30 mouse cellular contexts compared by ENCODE assay signal in the genomic region with DNA sequence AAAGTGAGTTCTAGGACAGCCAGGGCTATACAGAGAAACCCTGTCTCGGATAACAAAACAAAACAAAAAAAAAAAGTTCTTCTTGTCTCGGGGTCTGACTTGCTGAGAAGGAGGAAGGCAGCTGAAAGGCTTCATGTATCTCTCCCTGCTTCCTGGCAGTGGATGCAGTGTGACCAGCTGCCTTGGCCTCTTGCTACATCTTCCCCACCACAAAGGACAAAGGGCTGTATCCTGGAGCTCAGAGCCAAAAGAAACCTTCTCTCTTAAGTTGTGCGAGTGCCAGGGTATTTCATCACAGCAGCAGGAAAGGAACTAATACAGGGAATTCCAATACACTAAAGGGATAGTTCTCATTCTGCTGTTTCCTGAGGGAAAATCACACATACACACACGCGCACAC. TPM values are rescaled to one million over a fixed set of nuclear protein-coding genes. Genes with fewer than 3 reads are reported as not detected.
DNase-seq lines count a peak whose midpoint lies in the region; ATAC-seq and TF ChIP-seq lines count a peak whose summit lies in the region.
"Had no signal": no experiment of that assay in that cellular context is flagged by ENCODE, and none has a peak within 500 bp of the region (broad histone marks: within the 10 kb centered on the region; RNA-seq: fewer than 3 reads in every experiment).

No protein-coding gene starts in this region.

- no peak for TF ChIP-seq POLR2A in myocyte (IDR thresholded peaks at IDR 0.05; ENCODE audit: insufficient read length, low read depth)

- no peaks in the 10 kb centered on the region for H3K79me2 ChIP-seq in myocyte (ENCODE audit: control insufficient read depth, insufficient read depth)

- TF ChIP-seq CTCF in lung, postnatal 0 days (IDR thresholded peaks at IDR 0.05), result no peak

- no peak overlapping the region for H3K27ac ChIP-seq in lung, postnatal 0 days (ENCODE audit: low read length)
- H3K27ac ChIP-seq: embryonic facial prominence, embryonic 12.5 days; forebrain, embryonic 10.5 days; heart, embryonic 13.5 days; hindbrain, embryonic 10.5 days; hindbrain, embryonic 15.5 days; limb, embryonic 12.5 days; neural tube, embryonic 15.5 days; stomach, embryonic 15.5 days had no signal

- no peaks in the 10 kb centered on the region for H3K27me3 ChIP-seq in lung, postnatal 0 days (replicated peaks; ENCODE audit: insufficient read depth, low read length)
- H3K27me3 ChIP-seq in myocyte (ENCODE audit: control insufficient read depth, insufficient read depth, insufficient read length), result no peaks in the 10 kb centered on the region
- H3K27me3 ChIP-seq: heart, embryonic 13.5 days; hindbrain, embryonic 15.5 days; neural tube, embryonic 15.5 days; stomach, embryonic 15.5 days had no signal

- H3K4me2 ChIP-seq in lung, postnatal 0 days (replicated peaks; ENCODE audit: low read depth, low read length), result no peak overlapping the region
- no peak overlapping the region for H3K4me2 ChIP-seq in myocyte (ENCODE audit: low read depth)
- H3K4me2 ChIP-seq: embryonic facial prominence, embryonic 12.5 days; heart, embryonic 13.5 days; hindbrain, embryonic 15.5 days; limb, embryonic 12.5 days; liver, embryonic 11.5 days; neural tube, embryonic 15.5 days; stomach, embryonic 15.5 days had no signal

- no peak overlapping the region for H3K9ac ChIP-seq in lung, postnatal 0 days (replicated peaks; ENCODE audit: low read depth)
- H3K9ac ChIP-seq: embryonic facial prominence, embryonic 12.5 days; heart, embryonic 13.5 days; hindbrain, embryonic 15.5 days; limb, embryonic 12.5 days; liver, postnatal 0 days; neural tube, embryonic 15.5 days; stomach, embryonic 15.5 days had no signal

- H3K36me3 ChIP-seq in lung, postnatal 0 days (ENCODE audit: insufficient read depth, low read length), result no peaks in the 10 kb centered on the region
- H3K36me3 ChIP-seq in myocyte (ENCODE audit: control insufficient read depth, insufficient read depth), result no peaks in the 10 kb centered on the region
- H3K36me3 ChIP-seq: embryonic facial prominence, embryonic 12.5 days; forebrain, embryonic 10.5 days; heart, embryonic 13.5 days; hindbrain, embryonic 10.5 days; hindbrain, embryonic 15.5 days; limb, embryonic 12.5 days; neural tube, embryonic 15.5 days; stomach, embryonic 15.5 days had no signal

- ATAC-seq in lung, postnatal 0 days, result no peak
- 0 out of 2 replicates have a peak, but pooled peaks have one; percentile 46 for ATAC-seq in common myeloid progenitor, adult 5-6 weeks (replicated peaks; ENCODE audit: low read depth, poor library complexity, severe bottlenecking)
- no peak for ATAC-seq in CD4-positive, CD25-positive, alpha-beta regulatory T cell, adult 4 months
- ATAC-seq: forebrain, embryonic 16.5 days; inflammation-experienced regulatory T-cells, adult 6 months; liver, postnatal 0 days had no signal

- no peaks in the 10 kb centered on the region for H3K4me1 ChIP-seq in lung, postnatal 0 days (ENCODE audit: insufficient read depth, low read depth, low read length)
- H3K4me1 ChIP-seq: embryonic facial prominence, embryonic 12.5 days; limb, embryonic 12.5 days; stomach, embryonic 15.5 days had no signal

- no peak overlapping the region for H3ac ChIP-seq in myocyte (ENCODE audit: control insufficient read depth, insufficient read length)

- WGBS in lung, postnatal 0 days, result 80% methylated on average over 5 of the region's 5 CpGs

- no peak overlapping the region for H3K4me3 ChIP-seq in lung, postnatal 0 days (ENCODE audit: low read depth, low read length)
- H3K4me3 ChIP-seq in myocyte, result no peak overlapping the region
- H3K4me3 ChIP-seq: embryonic facial prominence, embryonic 12.5 days; forebrain, embryonic 10.5 days; heart, embryonic 13.5 days; hindbrain, embryonic 10.5 days; hindbrain, embryonic 15.5 days; limb, embryonic 12.5 days; neural tube, embryonic 15.5 days; stomach, embryonic 15.5 days had no signal

- DNase-seq in lung, postnatal 0 days (ENCODE audit: low spot score), result peak; percentile 18
- no peak for DNase-seq in lung, adult 18-20 months
- peak; percentile 53 for DNase-seq in 416B (ENCODE audit: low read depth)
- DNase-seq in right cerebral cortex, postnatal 4 days, result no peak
- DNase-seq: adrenal gland, adult 8-10 months; cerebellum, adult 8-10 months; embryo, embryonic 11 days; gastrocnemius, postnatal 10 days; heart, postnatal 14 days; kidney, adult 11 months; kidney, postnatal 14 days; layer of hippocampus, adult 9-11 months; liver, postnatal 0 days; midbrain, embryonic 14.5 days; retina, postnatal 1 day; right cerebral cortex, postnatal 14 days had no signal

- no peaks in the 10 kb centered on the region for H3K9me3 ChIP-seq in lung, postnatal 0 days (ENCODE audit: low read length)
- H3K9me3 ChIP-seq: embryonic facial prominence, embryonic 12.5 days; forebrain, embryonic 10.5 days; heart, embryonic 13.5 days; hindbrain, embryonic 10.5 days; hindbrain, embryonic 15.5 days; limb, embryonic 12.5 days; neural tube, embryonic 15.5 days; stomach, embryonic 15.5 days had no signal

- TF ChIP-seq EP300 in lung, postnatal 0 days (IDR thresholded peaks at IDR 0.05), result no peak

TF ChIP-seq in myocyte, 11 proteins besides CTCF, POLR2A, EP300 and RAD21:
- TF ChIP-seq E2F4 (IDR thresholded peaks at IDR 0.05; ENCODE audit: insufficient read depth), result no peak
- no peak for TF ChIP-seq REST (IDR thresholded peaks at IDR 0.05; ENCODE audit: insufficient read depth, insufficient read length)
- peak in 1 of 3 experiments; percentile 38 for TF ChIP-seq MYOG (IDR thresholded peaks at IDR 0.05; ENCODE audit: control insufficient read depth in 1 of 3, insufficient read depth in 1 of 3, insufficient read length in 2 of 3, low read depth in 2 of 3)
- no peak for TF ChIP-seq USF1 (IDR thresholded peaks at IDR 0.05; ENCODE audit: low read depth)
- TF ChIP-seq CEBPB (IDR thresholded peaks at IDR 0.05; ENCODE audit: insufficient read depth, poor library complexity, severe bottlenecking), result peak; percentile 49; the same call in 1 of the 2 replicates
- peak in 2 of 3 experiments; percentile 51 to 63 for TF ChIP-seq MYOD1 (IDR thresholded peaks at IDR 0.05; ENCODE audit: control insufficient read depth in 1 of 3, insufficient read length in 2 of 3, low read depth in 2 of 3)
- no peak for TF ChIP-seq POLR2AphosphoS2 (IDR thresholded peaks at IDR 0.05; ENCODE audit: insufficient read length, low read depth)
- TF ChIP-seq MAX (IDR thresholded peaks at IDR 0.05; ENCODE audit: low read depth), result no peak
- no peak for TF ChIP-seq TCF3 (IDR thresholded peaks at IDR 0.05; ENCODE audit: insufficient read length, low read depth)
- TF ChIP-seq TCF12 (IDR thresholded peaks at IDR 0.05; ENCODE audit: insufficient read depth, poor library complexity, severe bottlenecking), result no peak
- TF ChIP-seq SRF (IDR thresholded peaks at IDR 0.05; ENCODE audit: control insufficient read depth, insufficient read length, low read depth), result no peak

RNA-seq across cellular contexts. Expression of gene Dync1li1, which starts 10.0 kb away (rescaled TPM):
- polyA plus RNA-seq in lung, postnatal 0 days (2015; fragmentation: Nextera tagmentation; extraction: Ambion mirVana), result 44.5 and 48.1 TPM in 2 replicates
- total RNA-seq in common myeloid progenitor, adult 5-6 weeks (2017), result 35.9 and 44.7 TPM in 2 replicates
- 70.9 TPM for polyA plus RNA-seq in myocyte (2012; fragmentation: generic; extraction: Trizol)
- polyA plus RNA-seq in CD4-positive, CD25-positive, alpha-beta regulatory T cell, adult 4 months (2017; shearing (Covaris generic)), result 10 to 100 TPM; 45.1 to 46.5 TPM

RNA-seq across cellular contexts. Expression of gene Cnot10, which starts 38.6 kb away (rescaled TPM):
- 30.8 and 34.1 TPM in 2 replicates for polyA plus RNA-seq in lung, postnatal 0 days (2015; fragmentation: Nextera tagmentation; extraction: Ambion mirVana)
- total RNA-seq in common myeloid progenitor, adult 5-6 weeks (2017), result 43.4 and 57.1 TPM in 2 replicates
- polyA plus RNA-seq in myocyte (2012; fragmentation: generic; extraction: Trizol), result 29.1 TPM
- polyA plus RNA-seq in CD4-positive, CD25-positive, alpha-beta regulatory T cell, adult 4 months (2017; shearing (Covaris generic)), result 10 to 100 TPM; 23.9 to 24.1 TPM

RNA-seq across cellular contexts. Expression of gene Cmtm6, which starts 52.3 kb away (rescaled TPM):
- polyA plus RNA-seq in lung, postnatal 0 days (2015; fragmentation: Nextera tagmentation; extraction: Ambion mirVana), result 85.5 and 88.8 TPM in 2 replicates
- 44.6 and 48.3 TPM in 2 replicates for total RNA-seq in common myeloid progenitor, adult 5-6 weeks (2017)
- 14.3 TPM for polyA plus RNA-seq in myocyte (2012; fragmentation: generic; extraction: Trizol)
- 10 to 100 TPM; 74.0 to 81.7 TPM for polyA plus RNA-seq in CD4-positive, CD25-positive, alpha-beta regulatory T cell, adult 4 months (2017; shearing (Covaris generic))

Comparison
In these comparisons a context has a peak if more than half of its experiments do, and no peak if none do; other contexts are left out.
1. DNase-seq: peak in lung, postnatal 0 days (single experiment) and 416B (single experiment); none in lung, adult 18-20 months (0 of 2) and right cerebral cortex, postnatal 4 days (single experiment).